Mouse (Mus musculus): ENCODE results near the gene Ulk4. TPM values are rescaled to one million over a fixed set of nuclear protein-coding genes. Genes with fewer than 3 reads are reported as not detected.
A peak's percentile ranks its signal among the peaks of the same experiment; 100 is the strongest.

Ulk4 gene
- polyA plus RNA-seq, 1 experiment = 4.6 TPM

DNA sequence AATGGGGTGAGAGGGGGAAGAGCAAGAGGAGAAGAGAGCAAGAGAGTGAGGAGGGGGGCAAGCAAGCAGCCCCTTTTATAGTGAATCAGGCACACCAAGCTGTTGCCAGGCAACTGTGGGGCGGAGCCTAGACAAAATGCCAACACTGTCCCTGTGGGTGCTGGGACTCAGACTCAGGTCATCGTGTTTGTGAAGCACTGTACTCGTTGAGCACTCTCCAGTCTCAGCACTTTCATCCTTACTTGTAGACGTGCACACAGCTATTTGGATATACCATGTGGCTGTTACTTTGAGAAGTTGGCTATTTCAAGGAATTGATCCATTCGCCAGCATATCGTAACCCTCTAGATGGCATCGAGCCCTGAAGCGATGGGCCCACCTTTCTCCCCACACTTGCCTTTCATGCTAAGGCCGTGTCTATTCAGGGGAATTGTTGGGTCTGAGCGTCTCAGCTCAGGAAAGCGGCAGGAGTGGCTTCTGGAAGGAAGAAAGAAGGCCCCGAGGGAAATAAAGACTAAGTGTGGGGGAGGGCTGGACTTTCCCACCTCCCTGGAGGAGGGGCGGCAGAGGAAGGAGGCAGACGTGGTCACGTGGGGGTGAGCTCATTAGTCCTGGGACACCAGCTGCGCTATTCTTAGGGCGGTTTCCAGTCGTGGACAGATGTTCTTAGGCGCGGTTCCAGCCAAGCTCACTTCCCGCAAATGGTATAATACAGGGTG, 36.8 kb upstream of the Ulk4 start:
- Histone ChIP-seq H3K27ac (ENCODE audit: insufficient read depth, low read length) (peak overlapping the region; percentile 92), H3K4me1 (ENCODE audit: control insufficient read depth, insufficient read depth, low read length) (peaks cover 12% of the 10 kb centered on the region), H3K4me3 (ENCODE audit: insufficient read depth, low read length) (peak overlapping the region; percentile 45)
- TF ChIP-seq CTCF (IDR thresholded peaks at IDR 0.05; ENCODE audit: borderline replicate concordance, insufficient read depth, low read length) (no peak), POLR2A (IDR thresholded peaks at IDR 0.05; ENCODE audit: low read depth, low read length) (peak; percentile 74)

DNA sequence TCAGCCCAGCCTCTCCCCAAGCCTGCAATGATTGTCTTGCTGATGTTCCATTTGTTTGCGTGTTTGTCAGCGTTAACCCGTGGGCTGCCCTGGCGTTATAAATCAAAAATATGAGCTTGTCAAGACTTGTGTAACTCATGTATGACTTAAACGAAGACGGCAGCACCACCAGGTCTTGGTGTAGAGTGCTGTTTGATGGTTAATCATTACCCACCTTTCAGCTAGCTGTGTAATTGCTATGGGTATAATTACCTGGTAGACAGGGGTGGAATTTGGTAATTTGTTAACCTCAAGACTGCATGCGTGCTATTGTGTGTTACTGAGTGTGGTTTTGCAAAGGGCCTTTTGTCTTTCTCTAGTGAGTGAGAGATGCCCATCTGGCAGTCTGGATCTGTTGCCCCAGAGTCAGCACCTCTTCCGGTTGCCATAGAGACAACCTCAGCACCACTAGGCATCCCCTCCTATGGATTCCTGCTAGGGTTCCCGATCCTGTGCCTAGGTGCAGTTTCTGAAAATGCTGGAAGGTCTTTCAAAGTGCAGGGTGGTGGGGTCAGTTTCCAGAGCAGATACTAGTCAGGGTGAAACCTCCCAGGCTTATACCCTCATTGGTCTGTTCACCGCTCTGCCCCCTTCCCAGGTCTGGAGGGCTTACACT, 35.4 kb upstream of the Ulk4 start:
- H3K27ac ChIP-seq (ENCODE audit: insufficient read depth, low read length) = no peak overlapping the region
- H3K4me1 ChIP-seq (ENCODE audit: control insufficient read depth, insufficient read depth, low read length) = peaks cover 12% of the 10 kb centered on the region
- no peak overlapping the region for H3K4me3 ChIP-seq (ENCODE audit: insufficient read depth, low read length)
- no peak for TF ChIP-seq POLR2A (IDR thresholded peaks at IDR 0.05; ENCODE audit: low read depth, low read length)
- TF ChIP-seq CTCF (IDR thresholded peaks at IDR 0.05; ENCODE audit: borderline replicate concordance, insufficient read depth, low read length) = no peak

DNA sequence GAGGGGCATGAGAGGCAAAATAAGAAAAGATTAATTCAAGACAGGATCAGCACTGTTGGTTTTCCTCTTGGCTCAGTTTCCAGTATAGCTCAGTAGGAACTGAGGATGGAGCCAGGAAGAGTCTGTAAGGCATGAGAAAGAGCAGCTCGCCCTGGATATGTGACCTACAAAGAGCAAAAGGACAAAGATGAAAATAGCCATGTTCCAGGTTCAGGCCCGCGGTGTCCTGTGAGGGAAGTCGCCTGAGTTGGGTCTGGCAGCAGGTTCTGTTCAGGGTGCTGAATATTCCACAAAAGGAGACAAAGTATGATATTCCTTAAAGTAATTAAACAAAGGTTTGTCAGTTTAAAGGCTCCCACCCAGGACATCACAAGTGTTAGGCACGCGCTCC, 34.8 kb upstream of the Ulk4 start:
- H3K27ac ChIP-seq (ENCODE audit: insufficient read depth, low read length) = no peak overlapping the region
- peaks cover 8% of the 10 kb centered on the region for H3K4me1 ChIP-seq (ENCODE audit: control insufficient read depth, insufficient read depth, low read length)
- TF ChIP-seq CTCF (IDR thresholded peaks at IDR 0.05; ENCODE audit: borderline replicate concordance, insufficient read depth, low read length) (no peak), POLR2A (IDR thresholded peaks at IDR 0.05; ENCODE audit: low read depth, low read length) (no peak)
- H3K4me3 ChIP-seq (ENCODE audit: insufficient read depth, low read length) = no peak overlapping the region

DNA sequence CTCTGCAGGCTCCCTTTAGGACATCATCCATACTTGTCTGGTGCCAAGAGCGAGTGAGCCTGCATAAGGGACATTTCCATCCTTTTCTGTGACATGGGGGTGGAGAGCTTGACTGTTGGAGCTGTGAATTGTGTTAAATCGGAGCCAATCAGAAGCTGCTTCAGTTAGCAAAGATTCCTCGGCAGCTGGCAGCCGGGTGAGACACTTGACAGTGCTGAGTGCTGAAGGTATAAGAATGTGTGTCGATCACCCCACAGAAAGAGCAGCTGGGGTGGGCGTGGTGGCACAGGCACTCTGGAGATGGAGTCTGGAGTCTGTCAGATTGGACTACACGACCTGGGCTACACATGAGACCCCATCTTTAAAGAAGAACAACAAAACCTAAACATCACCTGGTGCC, 33.5 kb upstream of the Ulk4 start:
- no peak overlapping the region for H3K4me3 ChIP-seq (ENCODE audit: insufficient read depth, low read length)
- no peak for TF ChIP-seq POLR2A (IDR thresholded peaks at IDR 0.05; ENCODE audit: low read depth, low read length)
- H3K27ac ChIP-seq (ENCODE audit: insufficient read depth, low read length) = no peak overlapping the region
- H3K4me1 ChIP-seq (ENCODE audit: control insufficient read depth, insufficient read depth, low read length) = no peaks in the 10 kb centered on the region

DNA sequence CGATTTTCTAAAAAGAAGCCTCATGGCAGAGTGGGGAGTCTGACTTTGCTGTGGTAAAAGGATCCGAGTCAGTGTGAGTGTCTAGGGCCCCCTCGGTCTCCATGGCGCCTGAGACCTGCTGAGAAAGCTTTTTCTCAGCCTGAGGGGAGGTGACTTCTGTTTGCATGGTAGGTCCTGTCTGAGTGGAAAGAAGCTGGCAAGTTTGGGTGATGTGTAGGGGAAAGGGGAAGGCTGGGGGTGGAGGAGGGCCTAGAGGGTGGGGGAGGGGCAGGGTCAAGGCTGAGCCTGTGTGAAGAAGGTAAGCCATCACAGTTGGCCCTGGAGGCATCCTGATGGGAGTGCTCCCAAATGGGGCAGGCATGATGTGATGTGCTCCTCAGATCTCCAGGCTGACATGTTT, 32.3 kb upstream of the Ulk4 start:
- Histone ChIP-seq H3K4me3 (ENCODE audit: insufficient read depth, low read length) (no peak overlapping the region), H3K27ac (ENCODE audit: insufficient read depth, low read length) (no peak overlapping the region), H3K4me1 (ENCODE audit: control insufficient read depth, insufficient read depth, low read length) (no peaks in the 10 kb centered on the region)
- TF ChIP-seq POLR2A (IDR thresholded peaks at IDR 0.05; ENCODE audit: low read depth, low read length) = no peak

DNA sequence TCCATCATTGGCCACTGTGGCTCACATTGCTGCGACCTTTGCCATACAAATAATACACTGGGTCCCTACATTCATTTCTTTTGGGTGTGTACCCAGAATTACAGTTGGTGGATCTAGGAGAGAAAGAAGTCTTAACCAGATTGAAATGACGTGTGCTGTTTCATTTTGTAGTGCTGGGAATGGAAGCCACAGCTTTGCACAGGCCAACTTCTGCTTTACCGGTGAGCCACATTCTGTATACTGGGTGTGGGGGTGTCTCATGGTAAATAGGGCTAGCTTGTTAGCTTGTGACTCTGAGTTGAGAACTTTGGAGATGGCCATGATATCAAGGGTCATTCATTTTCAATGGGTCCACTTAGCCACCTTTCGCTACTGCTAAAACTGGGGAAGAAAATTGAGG, 28.5 kb upstream of the Ulk4 start:
- Histone ChIP-seq H3K4me3 (ENCODE audit: insufficient read depth, low read length) (no peak overlapping the region), H3K4me1 (ENCODE audit: control insufficient read depth, insufficient read depth, low read length) (no peaks in the 10 kb centered on the region)
- TF ChIP-seq CTCF (IDR thresholded peaks at IDR 0.05; ENCODE audit: borderline replicate concordance, insufficient read depth, low read length) = no peak
- TF ChIP-seq POLR2A (IDR thresholded peaks at IDR 0.05; ENCODE audit: low read depth, low read length) = no peak

DNA sequence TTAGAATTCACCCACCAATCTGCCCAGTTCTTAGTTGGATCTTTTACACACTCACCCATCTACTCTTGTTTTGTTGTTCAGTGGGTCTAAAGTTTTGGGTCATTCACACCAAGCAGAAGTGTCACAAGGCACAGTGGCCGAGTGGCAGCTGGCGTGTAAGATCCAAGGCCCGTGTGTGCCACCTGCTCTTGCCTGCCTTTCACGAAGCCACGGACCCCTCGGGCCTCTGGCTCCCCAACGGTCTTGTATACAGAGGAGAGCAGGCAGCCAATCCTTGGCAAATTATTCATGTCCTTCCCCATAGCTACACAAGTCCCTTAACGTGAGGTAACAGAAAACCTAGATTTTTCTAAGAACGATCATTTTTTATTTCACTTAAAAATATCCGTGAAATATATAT, 27.5 kb upstream of the Ulk4 start:
- TF ChIP-seq POLR2A (IDR thresholded peaks at IDR 0.05; ENCODE audit: low read depth, low read length) = no peak
- no peak for TF ChIP-seq CTCF (IDR thresholded peaks at IDR 0.05; ENCODE audit: borderline replicate concordance, insufficient read depth, low read length)
- Histone ChIP-seq H3K4me3 (ENCODE audit: insufficient read depth, low read length) (no peak overlapping the region), H3K27ac (ENCODE audit: insufficient read depth, low read length) (no peak overlapping the region), H3K4me1 (ENCODE audit: control insufficient read depth, insufficient read depth, low read length) (no peaks in the 10 kb centered on the region)

More for the DNA sequence above, 28.5 kb upstream of the Ulk4 start:
- no peak overlapping the region for H3K27ac ChIP-seq (ENCODE audit: insufficient read depth, low read length)

DNA sequence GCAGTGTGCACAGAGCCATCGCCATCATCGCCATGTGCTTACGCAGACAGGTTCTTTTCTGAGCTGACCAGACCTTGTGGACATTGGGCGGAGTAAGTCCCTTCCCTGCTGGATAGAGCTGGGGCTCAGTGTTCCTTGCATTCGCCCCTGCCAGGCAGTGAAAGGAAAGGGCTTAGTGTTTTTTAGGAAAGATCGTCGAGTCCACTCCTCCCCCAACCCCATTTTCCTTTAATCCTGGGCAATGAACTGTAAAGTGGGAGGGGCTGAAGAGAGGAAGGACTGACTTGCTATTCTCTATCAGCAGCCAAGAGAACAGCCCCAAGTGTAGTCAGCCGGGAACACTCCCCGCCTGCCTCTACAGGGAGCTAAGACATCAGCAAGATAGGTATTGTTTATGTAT, 26.8 kb upstream of the Ulk4 start:
- Histone ChIP-seq H3K4me3 (ENCODE audit: insufficient read depth, low read length) (no peak overlapping the region), H3K4me1 (ENCODE audit: control insufficient read depth, insufficient read depth, low read length) (peaks cover 6% of the 10 kb centered on the region)
- no peak for TF ChIP-seq CTCF (IDR thresholded peaks at IDR 0.05; ENCODE audit: borderline replicate concordance, insufficient read depth, low read length)
- no peak for TF ChIP-seq POLR2A (IDR thresholded peaks at IDR 0.05; ENCODE audit: low read depth, low read length)

DNA sequence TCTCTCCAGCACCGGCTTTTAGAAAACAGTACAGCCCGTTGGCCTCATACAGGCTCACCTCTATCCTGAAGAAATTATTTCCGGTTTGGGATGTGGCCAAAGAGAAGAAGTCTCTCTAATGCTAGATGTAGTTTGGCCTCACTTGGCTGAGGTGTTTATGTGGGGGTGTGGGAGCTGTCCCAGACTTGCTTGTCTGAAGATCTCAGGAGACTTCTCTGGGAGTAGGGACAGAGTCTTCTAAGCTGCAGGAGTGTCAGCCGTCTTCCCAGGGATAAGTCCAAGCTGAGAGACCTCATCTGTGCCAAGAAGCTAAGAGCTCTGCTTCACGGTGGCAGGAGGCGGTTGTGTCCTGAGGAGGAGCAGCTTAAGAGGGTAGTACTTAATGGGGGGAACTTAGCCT, 26.1 kb upstream of the Ulk4 start:
- Histone ChIP-seq H3K4me3 (ENCODE audit: insufficient read depth, low read length) (no peak overlapping the region), H3K4me1 (ENCODE audit: control insufficient read depth, insufficient read depth, low read length) (peaks cover 7% of the 10 kb centered on the region), H3K27ac (ENCODE audit: insufficient read depth, low read length) (no peak overlapping the region)
- TF ChIP-seq CTCF (IDR thresholded peaks at IDR 0.05; ENCODE audit: borderline replicate concordance, insufficient read depth, low read length) (no peak), POLR2A (IDR thresholded peaks at IDR 0.05; ENCODE audit: low read depth, low read length) (no peak)

More for the DNA sequence above, 26.8 kb upstream of the Ulk4 start:
- no peak overlapping the region for H3K27ac ChIP-seq (ENCODE audit: insufficient read depth, low read length)

DNA sequence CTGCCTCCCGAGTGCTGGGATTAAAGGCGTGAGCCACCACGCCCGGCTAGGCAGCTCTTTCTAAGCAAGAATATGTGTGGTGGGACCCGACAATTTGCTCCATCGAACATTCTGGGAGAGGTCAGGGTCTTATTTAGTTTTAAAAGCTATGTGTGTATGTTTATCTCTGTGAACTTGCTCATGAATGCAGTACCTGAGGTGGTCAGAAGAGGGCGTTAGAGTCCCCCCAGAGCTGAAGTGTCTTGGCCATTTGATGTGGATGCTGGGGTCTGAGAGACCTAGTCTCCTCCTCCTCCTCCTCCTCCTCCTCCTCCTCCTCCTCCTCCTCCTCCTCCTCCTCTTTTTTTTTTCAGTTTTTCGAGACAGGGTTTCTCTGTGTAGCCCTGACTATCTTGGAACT, 25.5 kb upstream of the Ulk4 start:
- Histone ChIP-seq H3K27ac (ENCODE audit: insufficient read depth, low read length) (no peak overlapping the region), H3K4me1 (ENCODE audit: control insufficient read depth, insufficient read depth, low read length) (peaks cover 7% of the 10 kb centered on the region), H3K4me3 (ENCODE audit: insufficient read depth, low read length) (no peak overlapping the region)
- TF ChIP-seq CTCF (IDR thresholded peaks at IDR 0.05; ENCODE audit: borderline replicate concordance, insufficient read depth, low read length) (no peak), POLR2A (IDR thresholded peaks at IDR 0.05; ENCODE audit: low read depth, low read length) (no peak)
